Mouse (Mus musculus) heart, adult 9 months (tissue): ENCODE measurements at regions not wholly inside any gene's neighbourhood (a gene's known extent, or its start where the extent isn't known, plus 50 kb on each side); places are given as distances from the start of the nearest gene placed in this dataset.

Experiments used
- DNase-seq, 2 experiments: peaks; one replicate each; pipeline ENCODE4 v3.0.0; 2022; ENCODE audit warnings: low spot score in 2 of 2

DNA sequence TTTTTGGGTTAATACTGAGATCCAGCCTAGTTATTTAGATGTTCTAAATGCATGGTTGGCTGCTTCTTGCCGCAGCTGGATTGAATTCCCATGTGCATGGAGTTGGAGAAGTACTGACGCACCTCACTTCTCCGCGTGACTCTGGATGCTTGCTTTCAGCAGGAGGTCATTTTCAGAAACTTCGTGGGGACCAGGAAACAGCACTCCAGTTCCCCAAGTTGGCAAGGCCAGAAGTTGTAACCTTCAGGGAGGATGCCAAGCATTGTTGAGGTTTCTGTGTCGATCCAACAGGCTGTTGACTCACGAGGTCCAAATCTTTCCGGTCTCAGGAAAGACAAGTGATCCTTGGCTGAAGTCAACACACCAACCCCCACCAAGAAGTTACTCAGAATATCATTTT lies 167.6 kb upstream of the Dpt start:
- peak; percentile 49 to 51 for DNase-seq

DNA sequence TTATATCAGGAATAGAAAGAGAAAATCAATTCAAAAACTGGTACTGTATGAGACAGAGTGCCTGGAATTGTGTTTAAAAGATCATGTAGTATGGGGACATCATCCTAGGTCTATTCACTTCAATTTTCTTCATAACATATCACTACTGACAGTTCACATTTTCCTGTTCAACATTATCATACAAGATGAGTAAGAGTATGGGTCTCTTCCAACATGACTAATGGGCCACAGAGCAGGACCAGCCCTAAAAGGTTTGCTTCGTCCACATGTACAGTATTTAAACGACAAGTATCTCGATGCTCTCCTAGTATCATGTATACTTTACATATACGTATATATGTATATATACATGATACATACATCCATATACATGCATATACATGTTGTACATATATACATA lies 164.8 kb upstream of the Atp1b1 start:
- no peak for DNase-seq

DNA sequence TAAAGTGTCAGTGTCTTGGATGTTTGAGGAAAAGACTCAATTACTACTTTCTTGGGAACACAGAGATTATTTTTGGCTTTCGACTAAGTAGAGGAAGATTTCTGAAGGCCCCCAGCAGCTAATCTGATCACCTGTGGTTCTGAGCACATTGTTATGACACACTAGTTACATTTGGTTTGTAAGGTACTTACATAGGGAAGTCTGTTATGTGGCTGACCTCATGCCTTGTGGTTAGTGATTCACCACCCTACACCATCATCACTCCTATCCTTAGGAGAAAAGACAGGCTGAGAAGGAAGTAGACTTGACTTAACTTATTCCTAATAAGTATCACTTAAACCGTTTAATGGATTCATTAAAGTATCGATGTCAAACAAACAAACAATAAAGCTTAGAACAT lies 164.3 kb upstream of the Atp1b1 start:
- no peak for DNase-seq

DNA sequence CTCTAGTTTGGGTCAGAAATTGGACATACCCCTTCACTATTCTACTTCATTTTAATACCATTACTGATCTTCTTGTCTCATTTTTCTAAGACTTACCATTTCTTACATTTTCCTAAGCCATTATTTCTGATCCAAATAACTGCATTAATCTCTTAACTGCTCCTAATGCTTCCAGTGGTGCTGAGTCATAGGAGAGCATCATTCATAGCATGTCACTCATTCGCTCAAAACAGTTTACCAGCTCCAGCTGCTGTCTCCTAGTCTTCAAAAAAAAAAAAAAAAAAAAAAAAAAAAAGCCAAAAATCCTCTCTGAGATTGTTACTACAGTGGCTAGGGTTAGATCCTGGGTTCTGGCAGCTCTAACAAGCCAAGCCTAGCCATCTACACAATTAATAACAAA lies 162.0 kb upstream of the Atp1b1 start:
- DNase-seq, result no peak

DNA sequence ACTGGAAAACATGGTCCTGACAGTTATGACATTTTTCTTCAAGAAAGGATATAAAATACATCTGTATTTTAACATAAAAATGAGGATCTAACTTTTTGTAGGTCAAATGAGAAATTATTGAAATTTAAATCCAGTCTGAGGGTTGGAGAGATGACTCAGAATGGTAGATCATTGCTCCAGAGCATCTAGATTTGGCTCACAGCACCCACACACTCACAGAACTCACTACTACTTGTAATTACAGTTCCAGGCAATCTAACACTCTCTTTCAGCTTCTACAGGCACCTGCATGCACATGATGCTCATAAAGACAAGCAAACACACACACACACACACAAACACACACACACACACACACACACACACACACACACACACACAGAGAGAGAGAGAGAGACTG lies 159.7 kb upstream of the Atp1b1 start:
- no peak for DNase-seq

DNA sequence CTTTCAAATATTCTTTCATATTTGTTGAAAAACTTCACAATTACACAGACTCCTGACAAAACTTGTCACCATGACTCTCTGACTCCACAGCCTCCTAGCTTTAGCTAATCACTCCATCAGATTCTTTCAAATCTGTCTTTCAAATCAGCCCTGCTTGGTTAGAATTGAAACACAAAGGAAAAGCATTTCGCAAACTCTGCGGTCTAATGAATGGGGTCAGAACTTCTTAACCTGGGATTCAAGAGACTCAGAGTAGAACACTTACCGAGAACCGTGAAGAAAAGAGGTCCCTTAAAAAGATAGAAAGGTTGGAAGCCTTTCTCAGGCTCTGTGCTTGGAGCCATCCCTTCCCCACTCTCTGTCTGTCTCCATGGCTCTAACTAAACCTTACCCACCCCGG lies 148.9 kb upstream of the Atp1b1 start:
- no peak for DNase-seq

DNA sequence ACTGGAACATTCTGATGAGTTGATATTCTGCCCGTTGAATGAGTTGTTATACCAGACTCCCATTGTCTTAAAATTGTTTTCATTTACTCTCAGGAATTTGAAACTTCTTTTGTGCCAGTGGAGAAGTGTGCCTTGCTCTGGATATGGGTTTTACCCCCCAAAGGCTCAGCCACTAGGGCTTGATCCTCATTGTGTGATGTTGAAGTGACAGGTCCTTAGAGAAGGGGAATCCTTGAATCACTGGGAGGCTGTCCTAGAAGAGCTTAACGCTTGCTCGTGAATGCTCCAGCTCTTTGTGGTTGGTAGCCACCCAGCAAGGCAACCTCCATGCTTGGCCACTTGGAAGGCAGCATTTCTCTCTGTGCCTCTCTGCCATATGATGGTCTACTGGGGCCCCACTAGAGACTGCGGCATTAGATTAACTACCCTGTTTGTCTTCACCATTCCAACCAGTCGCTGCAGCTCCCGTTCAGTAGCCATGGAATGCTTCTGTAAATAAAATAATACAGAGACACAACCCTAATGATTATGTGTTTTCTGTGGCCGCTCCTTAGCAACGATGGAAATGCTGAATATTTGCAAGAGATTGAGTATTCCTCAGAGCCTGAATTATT lies 148.1 kb upstream of the Atp1b1 start:
- no peak for DNase-seq

DNA sequence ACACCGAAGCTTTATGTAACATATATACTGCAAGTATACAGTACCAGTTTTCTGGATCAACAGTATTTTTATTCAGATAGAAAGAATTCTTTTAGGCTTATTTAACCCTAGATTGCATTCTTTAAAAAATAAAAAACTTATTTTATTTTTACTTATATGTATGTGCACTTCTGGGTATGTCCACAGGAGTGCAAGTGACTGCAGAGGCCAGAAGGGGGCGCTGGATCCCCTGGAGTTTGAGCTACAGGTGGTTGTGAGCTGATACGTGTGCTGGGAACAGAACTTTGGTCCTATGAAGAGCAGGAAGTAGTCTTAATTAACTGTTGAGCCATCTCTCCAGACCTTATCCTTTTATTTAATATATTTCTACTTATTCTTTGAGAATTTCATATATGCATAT lies 145.3 kb upstream of the Atp1b1 start:
- no peak for DNase-seq

DNA sequence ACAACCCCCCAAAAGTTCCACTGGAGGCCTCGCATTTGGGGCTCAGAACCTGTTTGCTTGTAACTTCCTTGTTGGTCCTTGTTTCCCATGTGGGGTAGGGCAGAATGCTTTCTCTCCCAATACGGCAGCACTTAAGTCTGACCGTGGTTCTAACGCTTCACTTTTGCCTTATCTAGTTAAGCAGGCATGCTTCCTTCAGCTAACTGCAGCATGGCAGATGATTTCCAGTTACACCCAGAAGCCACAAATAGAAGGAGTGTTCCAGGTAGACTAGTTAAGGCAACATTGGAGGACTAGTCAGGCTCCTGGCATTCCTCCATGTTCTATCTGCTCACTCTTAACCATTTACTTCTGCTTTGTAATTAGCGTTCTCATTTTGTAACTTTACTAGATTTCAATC lies 144.4 kb upstream of the Atp1b1 start:
- DNase-seq, result no peak

DNA sequence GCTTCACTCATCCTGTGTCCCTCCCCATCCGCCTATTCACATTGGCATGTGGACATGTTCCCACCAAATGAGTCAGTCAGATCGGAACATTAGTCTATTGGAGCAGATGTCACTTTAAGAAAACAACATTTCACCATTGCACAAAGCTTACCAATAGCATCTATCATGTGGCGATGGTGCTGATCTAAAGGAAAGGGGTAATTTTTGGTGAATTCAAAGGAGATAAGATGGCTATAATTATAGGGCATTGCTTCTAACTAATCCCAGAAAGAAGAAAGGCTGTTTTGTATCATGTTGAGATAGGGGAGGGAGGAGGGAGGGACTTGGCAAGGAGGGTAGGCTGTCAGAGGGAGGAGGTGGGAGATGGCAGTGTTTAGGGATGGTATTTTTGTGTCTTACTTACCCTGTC lies 132.1 kb upstream of the Atp1b1 start:
- no peak for DNase-seq

DNA sequence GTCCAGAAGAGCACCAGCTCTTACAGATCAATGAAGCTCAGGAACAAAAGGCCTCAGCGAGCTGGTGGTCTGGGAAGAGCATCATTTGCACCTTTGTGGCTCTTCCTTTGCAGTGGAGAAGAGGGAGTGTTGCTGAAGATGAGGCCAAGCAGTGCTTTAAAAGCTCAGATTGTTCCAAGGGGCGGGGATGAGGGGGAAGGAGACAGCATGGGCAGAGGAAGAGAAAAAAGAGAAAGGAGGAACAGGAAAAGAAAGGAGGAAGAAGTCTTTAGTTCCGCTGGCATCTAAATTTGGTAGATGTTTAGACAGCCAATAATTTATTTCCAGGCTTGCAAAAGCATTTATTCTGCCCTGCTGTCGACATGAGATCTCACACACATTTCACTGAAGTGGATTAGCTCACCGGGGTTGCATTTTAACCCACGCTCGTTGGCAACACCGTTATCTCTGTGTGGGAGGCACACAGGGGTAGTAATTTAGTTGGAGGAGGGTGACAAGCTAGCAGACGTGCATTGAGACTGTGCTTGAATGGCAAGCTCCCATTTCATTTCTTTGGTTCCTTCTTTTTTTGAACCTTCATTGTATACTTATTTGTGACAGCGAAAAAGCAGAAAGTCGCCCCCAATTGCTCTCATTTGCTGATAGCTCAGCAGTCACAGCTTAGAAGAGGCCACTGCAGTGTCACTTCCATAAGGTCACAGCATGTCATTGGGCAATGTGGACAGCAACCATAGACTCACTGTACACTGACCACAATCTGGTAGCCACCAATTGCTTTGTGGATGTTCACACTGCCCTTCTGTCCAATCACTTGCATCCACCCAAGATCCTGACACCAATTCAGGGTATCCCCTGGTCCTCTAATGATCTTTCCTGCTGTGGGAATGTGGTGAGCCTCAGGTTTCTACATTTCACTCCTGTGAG lies 128.2 kb upstream of the Atp1b1 start:
- DNase-seq, result peak; percentile 10 to 17

DNA sequence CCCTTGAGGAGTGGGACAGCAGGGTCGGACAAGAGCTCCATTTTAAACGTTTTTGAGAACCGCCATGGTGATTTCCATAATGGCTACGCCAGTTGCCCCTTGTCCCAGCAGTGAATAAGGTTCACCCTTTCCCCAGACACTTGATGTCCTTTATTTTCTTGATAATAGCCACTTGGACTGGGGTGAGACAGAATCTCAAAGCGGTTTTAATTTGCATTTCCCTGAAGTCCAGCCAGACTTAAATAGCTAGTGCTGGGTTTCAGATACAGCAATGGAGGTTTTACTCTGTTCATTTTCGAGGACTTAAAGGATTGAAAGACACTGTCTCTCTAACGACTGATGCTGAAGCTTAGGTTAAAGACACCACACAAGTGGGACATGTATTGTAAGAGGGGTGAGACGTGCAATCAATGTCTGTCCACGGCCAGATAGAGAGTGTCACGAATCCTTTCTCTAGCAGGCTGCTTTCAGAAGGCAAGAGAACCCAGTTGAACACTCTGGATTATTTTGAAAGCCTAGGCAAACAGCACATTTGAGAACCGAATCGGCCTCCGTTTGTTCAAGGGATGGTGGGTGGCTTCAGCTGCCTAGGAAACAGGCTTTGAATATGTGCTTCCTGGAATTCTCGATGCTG lies 118.8 kb upstream of the Atp1b1 start:
- DNase-seq, result no peak

DNA sequence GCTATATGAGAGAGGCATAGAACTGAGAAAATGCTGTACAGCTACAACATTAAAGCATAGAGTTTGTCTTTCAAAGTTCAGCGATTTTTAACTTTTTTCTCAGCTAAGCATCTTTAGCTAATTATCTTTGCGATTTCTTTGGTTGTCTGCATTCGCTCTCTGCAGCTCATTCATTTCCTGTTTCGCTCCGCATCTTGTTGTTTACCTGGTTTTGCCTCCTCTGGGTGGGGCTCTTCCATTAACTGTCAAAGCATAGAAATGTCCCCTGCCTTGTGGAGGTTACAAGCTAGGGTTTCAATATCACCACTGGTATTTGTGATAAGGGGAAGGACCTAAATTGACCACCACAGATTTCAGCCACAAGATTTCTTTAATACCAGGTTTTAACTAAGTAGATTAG lies 115.5 kb upstream of the Atp1b1 start:
- no peak for DNase-seq

DNA sequence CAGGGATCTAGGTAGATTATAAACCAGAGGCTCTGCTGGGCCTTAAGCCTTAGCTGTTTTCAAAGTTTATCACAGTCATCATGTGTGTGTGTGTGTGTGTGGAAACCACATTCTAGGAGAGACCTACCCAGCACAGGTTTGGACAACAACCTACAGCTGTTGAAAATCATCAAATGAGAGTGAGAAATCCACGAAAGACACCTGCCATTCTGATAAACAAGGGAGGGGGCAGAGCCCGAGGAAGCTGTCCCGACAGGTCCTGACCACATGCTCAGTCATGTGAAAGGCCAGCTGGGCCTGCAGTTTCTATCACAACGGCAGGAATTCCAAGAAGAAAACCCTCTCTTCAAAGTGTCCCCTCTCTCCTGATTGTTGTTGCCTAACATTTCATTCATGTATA lies 114.0 kb upstream of the Atp1b1 start:
- no peak for DNase-seq

DNA sequence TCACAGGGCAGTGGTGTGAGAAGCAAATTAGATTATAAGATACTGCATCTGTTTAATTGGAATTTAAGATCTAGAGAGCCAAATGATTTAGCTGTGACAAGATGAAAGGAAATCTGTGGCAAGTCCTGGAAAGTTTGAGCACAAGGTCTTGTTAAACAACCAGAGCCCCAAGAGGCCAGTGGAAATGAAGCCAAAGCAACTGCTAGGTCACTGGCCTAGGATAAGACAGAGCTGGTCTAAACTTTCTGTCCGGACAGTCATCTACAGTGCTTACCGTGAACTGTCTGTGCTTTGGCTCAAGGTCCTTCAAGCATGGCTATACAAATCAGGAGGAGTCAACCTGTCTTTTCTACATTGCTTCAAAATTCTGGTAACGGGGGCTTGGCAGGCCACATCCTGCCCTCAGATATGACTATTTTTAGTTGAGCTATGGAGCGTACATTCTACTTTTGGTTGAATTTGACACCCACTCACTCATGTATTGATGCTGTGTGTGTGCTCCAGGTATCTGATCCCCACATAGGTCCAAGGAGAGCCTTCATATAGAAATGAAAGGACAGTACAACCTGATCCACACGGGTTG lies 113.4 kb upstream of the Atp1b1 start:
- DNase-seq, result peak in 1 of 2 experiments; percentile 14

DNA sequence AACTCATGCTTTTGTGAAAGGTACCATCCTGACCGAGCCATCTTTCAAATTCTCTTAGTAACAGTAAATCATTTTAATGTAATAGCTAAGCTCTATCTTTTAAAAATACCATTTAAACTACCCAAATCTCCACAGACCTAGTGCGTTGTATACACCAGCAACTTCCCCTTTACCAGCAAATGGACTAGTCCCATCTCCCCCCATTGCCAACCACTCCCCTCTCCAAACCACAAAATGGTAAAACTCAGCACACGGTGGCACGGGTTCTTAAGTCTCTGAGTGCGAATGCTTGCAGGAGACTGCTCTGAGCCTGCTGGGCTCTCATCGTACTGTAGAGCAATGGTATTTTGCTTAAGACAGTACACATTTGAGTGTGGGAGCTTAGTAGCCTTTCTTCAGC lies 106.7 kb upstream of the Atp1b1 start:
- no peak for DNase-seq

DNA sequence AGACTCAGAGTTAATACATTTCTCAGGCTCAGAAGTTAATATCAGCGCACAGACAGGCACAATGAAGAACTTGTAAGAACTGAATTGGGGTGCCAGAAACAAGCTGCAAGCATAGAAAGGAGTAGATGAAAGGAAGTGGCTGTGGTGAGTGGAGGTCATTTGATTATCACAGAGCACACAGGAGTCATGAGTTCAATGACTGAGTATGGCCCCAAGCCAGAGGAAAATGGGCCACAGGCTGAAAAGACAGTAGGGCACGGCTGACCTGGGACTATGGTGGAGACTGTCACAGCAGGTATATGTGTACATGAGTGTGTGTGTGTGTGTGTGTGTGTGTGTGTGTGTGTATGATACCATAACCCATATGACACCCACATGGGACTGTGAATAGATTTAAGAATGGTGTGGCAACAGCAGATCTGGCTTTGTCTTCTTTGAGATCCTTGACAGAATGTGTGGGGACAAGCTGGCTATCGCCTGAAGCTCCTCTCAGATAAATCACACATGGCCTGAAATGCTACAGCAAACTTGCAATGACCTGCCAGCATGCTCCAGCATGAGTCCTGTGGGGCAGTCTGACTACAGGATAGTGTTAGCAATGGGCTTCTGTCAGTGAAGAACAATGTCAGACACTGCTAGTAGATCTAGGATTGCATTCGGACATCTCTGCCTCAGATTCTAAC lies 101.5 kb upstream of the Atp1b1 start:
- DNase-seq, result no peak

DNA sequence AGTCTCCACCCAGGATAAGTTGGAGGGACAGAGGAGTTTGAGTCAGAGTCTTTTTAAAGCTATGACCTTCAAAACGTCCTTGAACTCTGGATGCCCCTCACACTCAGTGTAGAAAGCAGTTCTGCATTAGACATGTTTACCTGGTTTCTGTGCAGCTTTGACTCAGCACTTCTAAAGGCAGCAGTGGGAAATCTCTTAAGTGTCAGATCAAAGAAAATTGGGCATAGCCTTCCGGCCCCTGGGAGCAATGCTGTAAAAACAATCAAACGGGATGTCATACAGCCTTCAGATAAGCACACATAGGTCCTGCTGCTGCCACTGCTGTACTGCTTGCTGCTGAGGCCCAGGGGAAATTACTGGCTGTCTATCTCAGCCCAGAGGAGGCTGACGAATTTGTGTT lies 94.5 kb upstream of the Atp1b1 start:
- DNase-seq, result no peak

DNA sequence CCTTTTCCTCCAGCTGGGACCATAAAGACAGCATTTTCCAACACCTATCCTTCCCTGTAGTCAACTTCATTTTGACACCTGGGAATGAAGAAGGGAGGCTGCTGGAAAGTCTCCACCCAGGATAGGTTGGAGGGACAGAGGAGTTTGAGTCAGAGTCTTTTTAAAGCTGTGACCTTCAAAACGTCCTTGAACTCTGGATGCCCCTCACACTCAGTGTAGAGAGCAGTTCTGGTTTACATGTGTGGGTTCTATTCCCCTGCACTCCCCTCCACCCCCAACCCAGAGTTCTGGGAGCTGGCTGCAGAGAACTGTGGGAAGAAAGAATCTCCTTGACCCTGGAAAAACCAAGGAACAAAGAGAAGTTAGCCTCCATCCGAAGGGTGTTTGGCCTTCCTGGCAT lies 92.9 kb upstream of the Atp1b1 start:
- DNase-seq, result no peak

DNA sequence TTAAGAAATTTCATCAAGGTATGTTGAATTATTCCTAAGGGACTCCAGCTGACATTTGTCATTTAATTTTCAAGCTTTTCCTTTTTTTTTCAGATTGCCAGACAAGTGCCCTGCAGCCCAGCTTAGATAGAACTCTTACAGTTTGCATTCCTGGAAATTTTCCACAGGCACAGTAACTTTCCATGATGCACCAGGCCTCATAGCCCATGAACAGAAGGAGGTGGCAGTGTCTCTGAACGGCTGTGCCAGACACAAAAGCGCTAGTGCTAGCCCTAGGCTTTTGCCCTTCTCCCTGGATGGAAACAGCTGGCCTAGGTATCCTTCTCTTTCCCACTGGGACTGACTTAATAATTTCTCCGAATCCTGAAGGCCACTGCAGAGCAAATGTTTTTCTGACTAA lies 92.4 kb upstream of the Atp1b1 start:
- DNase-seq, result no peak

DNA sequence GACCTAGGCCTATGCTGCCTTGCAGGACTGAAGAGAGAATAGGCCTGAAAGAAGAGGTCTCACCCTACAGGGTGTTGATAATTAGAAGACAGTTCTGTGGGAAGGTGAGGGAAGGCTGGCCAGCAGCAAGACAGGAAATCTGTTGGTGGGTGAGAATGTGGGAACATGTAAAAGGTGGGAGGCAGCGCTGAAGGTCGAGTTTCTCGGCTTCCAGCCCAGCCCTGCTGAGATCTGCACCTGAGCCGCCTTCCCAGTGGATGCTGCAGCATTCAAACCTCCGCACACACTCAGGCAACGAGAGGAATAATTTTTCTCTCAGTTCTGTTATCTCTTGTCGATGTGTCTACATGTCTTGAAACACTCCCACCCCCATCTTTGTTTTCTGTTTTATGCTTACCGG lies 89.9 kb upstream of the Atp1b1 start:
- no peak for DNase-seq

DNA sequence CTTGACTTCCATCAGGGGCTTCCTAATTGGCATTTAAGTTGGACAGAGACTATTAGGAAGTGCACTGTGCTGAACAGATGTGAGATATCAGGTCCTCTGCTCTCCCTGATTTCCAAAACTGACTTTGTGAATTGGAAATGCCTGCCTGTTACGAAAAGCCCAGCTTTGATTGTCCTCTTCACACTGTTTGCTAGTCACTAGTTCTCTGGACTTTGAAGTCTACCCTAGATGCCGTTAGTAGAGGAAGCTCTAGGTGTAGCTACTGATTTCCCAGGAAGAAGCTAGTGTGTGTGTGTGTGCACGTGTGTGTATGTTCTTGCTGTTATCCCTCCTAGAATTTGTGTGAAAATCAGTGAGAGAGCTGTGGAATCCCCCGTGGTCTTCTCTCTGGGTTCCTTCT lies 87.7 kb upstream of the Atp1b1 start:
- no peak for DNase-seq
